Mouse (Mus musculus) limb, embryonic 12.5 days (tissue): ENCODE results near the gene Cabcoco1. TPM values are rescaled to one million over a fixed set of nuclear protein-coding genes. Genes with fewer than 3 reads are reported as not detected.
A peak's percentile ranks its signal among the peaks of the same experiment; 100 is the strongest.

ENCODE experiments used
- ATAC-seq: fragments of 200-750 bp; cut with Nextera tagmentation; 2 replicates; pipeline ENCODE4 v1.8.0; 2017; ENCODE audit warnings: low read depth, moderate TSS enrichment; ENCODE audit not compliant: insufficient number of reproducible peaks, insufficient read depth, low FRiP score, low TSS enrichment
- H3K27ac ChIP-seq: fragments of 300-500 bp; sonication (generic); 2 replicates; pipeline ENCODE4 v1.5.1; 2016; ENCODE audit warnings: mild to moderate bottlenecking, moderate library complexity
- H3K27me3 ChIP-seq: fragments of 300-500 bp; sonication (generic); 2 replicates; pipeline ENCODE4 v1.6.1; 2016; ENCODE audit warnings: mild to moderate bottlenecking, moderate library complexity
- H3K36me3 ChIP-seq: fragments of 300-500 bp; sonication (generic); 2 replicates; pipeline ENCODE4 v1.6.1; 2016; ENCODE audit warnings: mild to moderate bottlenecking, moderate library complexity
- H3K4me1 ChIP-seq: fragments of 300-500 bp; sonication (generic); replicated peaks from 2 replicates; pipeline ENCODE4 v1.6.1; 2016
- H3K4me2 ChIP-seq: fragments of 300-500 bp; sonication (generic); 2 replicates; pipeline ENCODE4 v1.6.1; 2016; ENCODE audit warnings: mild to moderate bottlenecking, moderate library complexity
- H3K4me3 ChIP-seq: fragments of 300-500 bp; sonication (generic); replicated peaks from 2 replicates; pipeline ENCODE4 v1.5.1; 2016; ENCODE audit warnings: mild to moderate bottlenecking
- H3K9ac ChIP-seq: fragments of 300-500 bp; sonication (generic); replicated peaks from 2 replicates; pipeline ENCODE4 v1.6.1; 2016; ENCODE audit warnings: mild to moderate bottlenecking, moderate library complexity
- H3K9me3 ChIP-seq: fragments of 300-500 bp; sonication (generic); 2 replicates; pipeline ENCODE4 v1.6.1; 2016; ENCODE audit warnings: mild to moderate bottlenecking, moderate library complexity
- WGBS: fragments of 180-500 bp; shearing (Covaris S2); methylation state at CpG from one replicate; pipeline ENCODE4 v1.1.7; 2016; 5-methylcytosine and 5-hydroxymethylcytosine counted together
- polyA plus RNA-seq: library from polyadenylated mRNA; unstranded; fragments of >200 nt; fragmentation: Nextera tagmentation; extraction: Ambion mirVana; gene quantifications from 2 replicates; pipeline ENCODE4 v1.2.1, GENCODE M21; 2016

Gene Cabcoco1
- 1.6 and 1.9 TPM in 2 replicates for polyA plus RNA-seq

- ATAC-seq, result peak; percentile 52; the same call in 1 of the 2 replicates
- H3K27ac ChIP-seq, result peak within 1 kb of the TSS; percentile 64
- H3K36me3 ChIP-seq, result no peaks in the 10 kb centered on the region
- H3K9me3 ChIP-seq, result peaks cover 3% of the 10 kb centered on the region; the same call in 1 of the 2 replicates
- no peak within 1 kb of the TSS for H3K9ac ChIP-seq
- no peaks in the 10 kb centered on the region for H3K27me3 ChIP-seq
- H3K4me1 ChIP-seq, result peaks cover 33% of the 10 kb centered on the region
- H3K4me3 ChIP-seq, result peak within 1 kb of the TSS; percentile 38
- peak within 1 kb of the TSS; percentile 63 for H3K4me2 ChIP-seq
- 10% methylated on average over 17 of the region's 17 CpGs for WGBS
Measured at GRCm38 (mm10) chr10:68541139-68541942, at the start of gene Cabcoco1. Gene Cabcoco1 (minus strand): TSS chr10:68541896.

- Histone ChIP-seq H3K4me2 (no peak overlapping the region), H3K27me3 (no peaks in the 10 kb centered on the region), H3K4me1 (no peaks in the 10 kb centered on the region), H3K27ac (0 out of 2 replicates have a peak overlapping the region, but pooled peaks have one; percentile 26), H3K4me3 (no peak overlapping the region), H3K9me3 (no peaks in the 10 kb centered on the region), H3K36me3 (no peaks in the 10 kb centered on the region), H3K9ac (no peak overlapping the region)
- WGBS, result 62% methylated on average over 11 of the region's 11 CpGs
- no peak for ATAC-seq
Measured at GRCm38 (mm10) chr10:68589530-68590252, 48.0 kb upstream of the Cabcoco1 start.

- H3K9ac ChIP-seq, result no peak overlapping the region
- 88% methylated on average over 4 of the region's 4 CpGs for WGBS
- H3K4me2 ChIP-seq, result no peak overlapping the region
- H3K27ac ChIP-seq, result no peak overlapping the region
- no peaks in the 10 kb centered on the region for H3K27me3 ChIP-seq
- no peaks in the 10 kb centered on the region for H3K36me3 ChIP-seq
- no peak overlapping the region for H3K4me3 ChIP-seq
- H3K4me1 ChIP-seq, result no peaks in the 10 kb centered on the region
- ATAC-seq, result no peak
- no peaks in the 10 kb centered on the region for H3K9me3 ChIP-seq
Measured at GRCm38 (mm10) chr10:68587416-68588040, 45.8 kb upstream of the Cabcoco1 start.

- ATAC-seq, result no peak
- Histone ChIP-seq H3K27ac (no peak overlapping the region), H3K9ac (no peak overlapping the region), H3K9me3 (no peaks in the 10 kb centered on the region), H3K4me1 (no peaks in the 10 kb centered on the region), H3K4me2 (no peak overlapping the region), H3K36me3 (no peaks in the 10 kb centered on the region), H3K27me3 (no peaks in the 10 kb centered on the region), H3K4me3 (no peak overlapping the region)
- WGBS, result 85% methylated on average over 9 of the region's 9 CpGs
Measured at GRCm38 (mm10) chr10:68577321-68577720, 35.6 kb upstream of the Cabcoco1 start.

- ATAC-seq, result no peak
- no peaks in the 10 kb centered on the region for H3K4me1 ChIP-seq
Measured at GRCm38 (mm10) chr10:68568172-68568571, 26.5 kb upstream of the Cabcoco1 start.

GRCm38 (mm10) chr10:68562344-68562743, 20.6 kb upstream of the Cabcoco1 start:
- no peaks in the 10 kb centered on the region for H3K27me3 ChIP-seq
- no peak overlapping the region for H3K27ac ChIP-seq
- H3K36me3 ChIP-seq, result no peaks in the 10 kb centered on the region
- H3K4me2 ChIP-seq, result no peak overlapping the region
- no peak overlapping the region for H3K4me3 ChIP-seq
- H3K9me3 ChIP-seq, result no peaks in the 10 kb centered on the region
- no peak for ATAC-seq
- no peak overlapping the region for H3K9ac ChIP-seq
- peaks cover 17% of the 10 kb centered on the region for H3K4me1 ChIP-seq
- 89% methylated on average over 5 of the region's 5 CpGs for WGBS

More at GRCm38 (mm10) chr10:68568172-68568571, 26.5 kb upstream of the Cabcoco1 start:
- Histone ChIP-seq H3K4me3 (no peak overlapping the region), H3K9me3 (0 out of 2 replicates have a peak, but pooled peaks cover 3% of the 10 kb centered on the region), H3K9ac (no peak overlapping the region), H3K4me2 (no peak overlapping the region), H3K36me3 (no peaks in the 10 kb centered on the region), H3K27me3 (no peaks in the 10 kb centered on the region), H3K27ac (no peak overlapping the region)

- Histone ChIP-seq H3K27me3 (no peaks in the 10 kb centered on the region), H3K9me3 (no peaks in the 10 kb centered on the region), H3K36me3 (no peaks in the 10 kb centered on the region), H3K4me2 (no peak overlapping the region), H3K4me1 (peaks cover 33% of the 10 kb centered on the region), H3K9ac (no peak overlapping the region), H3K4me3 (no peak overlapping the region), H3K27ac (peak overlapping the region; percentile 66)
- 35% methylated on average over 4 of the region's 4 CpGs for WGBS
- no peak for ATAC-seq
Measured at GRCm38 (mm10) chr10:68558828-68559219, 17.1 kb upstream of the Cabcoco1 start.

GRCm38 (mm10) chr10:68558105-68558827, 16.6 kb upstream of the Cabcoco1 start:
- WGBS, result 68% methylated on average over 13 of the region's 13 CpGs
- H3K4me3 ChIP-seq, result no peak overlapping the region
- H3K27ac ChIP-seq, result peak overlapping the region; percentile 66
- no peak overlapping the region for H3K4me2 ChIP-seq
- H3K27me3 ChIP-seq, result no peaks in the 10 kb centered on the region
- ATAC-seq, result no peak
- no peaks in the 10 kb centered on the region for H3K36me3 ChIP-seq
- no peak overlapping the region for H3K9ac ChIP-seq
- H3K9me3 ChIP-seq, result no peaks in the 10 kb centered on the region
- H3K4me1 ChIP-seq, result peaks cover 33% of the 10 kb centered on the region

GRCm38 (mm10) chr10:68553677-68554076, 12.0 kb upstream of the Cabcoco1 start:
- Histone ChIP-seq H3K4me1 (peaks cover 27% of the 10 kb centered on the region), H3K9ac (no peak overlapping the region), H3K27ac (no peak overlapping the region), H3K27me3 (no peaks in the 10 kb centered on the region), H3K36me3 (no peaks in the 10 kb centered on the region), H3K4me2 (no peak overlapping the region), H3K9me3 (no peaks in the 10 kb centered on the region), H3K4me3 (no peak overlapping the region)
- ATAC-seq, result no peak
- WGBS, result 88% methylated on average over 3 of the region's 3 CpGs

- no peaks in the 10 kb centered on the region for H3K9me3 ChIP-seq
- no peak overlapping the region for H3K4me3 ChIP-seq
- H3K27me3 ChIP-seq, result no peaks in the 10 kb centered on the region
- no peak overlapping the region for H3K27ac ChIP-seq
- no peak for ATAC-seq
- WGBS, result 88% methylated on average over 2 of the region's 2 CpGs
- H3K4me1 ChIP-seq, result peaks cover 16% of the 10 kb centered on the region
- H3K9ac ChIP-seq, result no peak overlapping the region
- no peaks in the 10 kb centered on the region for H3K36me3 ChIP-seq
- no peak overlapping the region for H3K4me2 ChIP-seq
Measured at GRCm38 (mm10) chr10:68552556-68552955, 10.9 kb upstream of the Cabcoco1 start.
